Mouse (Mus musculus) ES-Bruce4 (cell line): ENCODE results near the gene Rnf121.

ENCODE experiments used
- CTCF ChIP-seq: IDR thresholded peaks from one replicate; pipeline ENCODE4 v1.8.1; 2011; ENCODE audit warnings: low read depth, low read length
- EP300 ChIP-seq: IDR thresholded peaks from 2 replicates; pipeline ENCODE4 v1.6.1; 2011; ENCODE audit warnings: low read depth, low read length; ENCODE audit not compliant: insufficient read depth
- POLR2A ChIP-seq: IDR thresholded peaks from one replicate; pipeline ENCODE4 v1.8.1; 2011; ENCODE audit warnings: low read length; ENCODE audit not compliant: insufficient read depth

DNA sequence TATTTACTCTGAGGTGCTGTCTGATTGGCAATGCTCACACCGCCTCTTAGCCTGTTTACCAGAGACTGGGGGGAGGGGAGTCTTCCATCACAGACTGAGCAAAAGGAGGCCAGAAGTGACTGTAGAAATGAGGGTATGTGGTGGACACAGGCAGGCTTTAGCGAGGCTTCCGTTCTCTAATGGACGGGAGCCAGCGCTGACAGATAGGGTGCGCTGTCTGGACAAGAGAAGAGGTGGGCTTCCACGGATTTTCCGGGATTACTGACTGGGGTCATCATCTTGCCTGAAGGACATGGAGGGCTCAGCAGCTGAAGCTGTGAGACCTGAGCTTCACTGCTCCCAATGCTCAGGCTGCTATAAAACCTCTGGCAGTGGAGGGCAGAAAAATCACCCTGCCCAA, 37.0 kb upstream of the Rnf121 start:
- TF ChIP-seq CTCF (peak; percentile 34), POLR2A (no peak), EP300 (no peak)
